Mouse (Mus musculus): ENCODE results near the gene Arhgap33. TPM values are rescaled to one million over a fixed set of nuclear protein-coding genes. Genes with fewer than 3 reads are reported as not detected.
A peak's percentile ranks its signal among the peaks of the same experiment; 100 is the strongest.
"Not testable (repeated sequence)": the region's sequence is repeated elsewhere in the genome, so short reads cannot be mapped to it uniquely, and the experiment has no call there.

Arhgap33 gene
- total RNA-seq, 4 experiments from 2014 or later = 0.32 to 0.60 (median 0.36) TPM

DNA sequence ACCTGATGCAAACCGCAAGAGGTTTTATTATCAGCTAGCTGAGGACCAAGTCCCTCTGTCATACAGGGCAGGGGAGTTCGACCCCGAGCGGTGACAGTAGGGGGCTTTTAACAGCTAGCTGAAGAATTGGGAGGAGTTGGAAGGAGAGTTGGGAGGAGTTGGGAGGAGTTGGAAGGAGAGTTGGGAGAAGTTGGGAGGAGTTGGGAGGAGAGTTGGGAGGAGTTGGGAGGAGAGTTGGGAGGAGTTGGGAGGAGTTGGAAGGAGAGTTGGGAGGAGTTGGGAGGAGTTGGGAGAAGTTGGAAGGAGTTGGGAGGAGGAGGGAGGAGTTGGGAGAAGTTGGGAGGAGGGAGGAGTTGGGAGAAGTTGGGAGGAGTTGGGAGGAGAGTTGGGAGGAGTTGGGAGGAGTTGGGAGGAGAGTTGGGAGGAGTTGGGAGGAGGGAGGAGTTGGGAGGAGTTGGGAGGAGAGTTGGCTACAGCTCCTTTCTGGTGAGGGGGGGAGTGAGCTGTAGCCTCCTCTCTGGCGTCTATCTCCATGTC is 39.3 kb downstream of the Arhgap33 start:
- DNase-seq (ENCODE audit: low spot score) = not testable (repeated sequence)

DNA sequence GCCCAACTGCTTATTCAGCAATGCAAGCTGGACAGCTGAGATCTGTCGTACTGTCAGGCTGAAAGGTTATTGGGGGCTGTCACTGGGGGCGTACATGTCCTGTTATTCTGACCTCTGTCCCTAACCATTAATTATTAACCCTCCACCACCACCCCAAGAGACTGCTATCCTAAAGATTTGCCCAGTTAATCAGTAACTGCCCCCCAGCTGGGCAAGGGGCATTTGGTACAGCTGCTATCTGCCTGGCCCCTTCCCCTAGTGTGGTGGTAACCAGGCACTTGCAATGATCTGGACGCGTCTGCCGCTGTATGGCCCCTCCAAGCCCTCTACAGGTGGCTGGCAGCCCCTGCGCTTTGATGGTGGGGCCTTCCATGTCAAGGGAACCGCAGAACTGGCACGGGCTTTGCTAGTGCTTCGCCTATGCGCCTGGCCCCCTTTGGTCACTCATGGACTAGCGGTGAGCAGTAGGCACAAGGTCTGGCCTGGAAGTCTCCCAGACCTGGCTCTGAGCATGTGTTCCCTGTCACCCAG is 41.4 kb downstream of the Arhgap33 start, which contains the start of gene Prodh2:
Prodh2 (plus strand) TSS at position 222 of the 531 bp plus-strand sequence.
- no peak for DNase-seq (ENCODE audit: low spot score)

- peak; percentile 72 for DNase-seq (ENCODE audit: low spot score)
Observed at GRCm38 (mm10) chr7:30492765-30493164, 42.1 kb downstream of the Arhgap33 start.

DNA sequence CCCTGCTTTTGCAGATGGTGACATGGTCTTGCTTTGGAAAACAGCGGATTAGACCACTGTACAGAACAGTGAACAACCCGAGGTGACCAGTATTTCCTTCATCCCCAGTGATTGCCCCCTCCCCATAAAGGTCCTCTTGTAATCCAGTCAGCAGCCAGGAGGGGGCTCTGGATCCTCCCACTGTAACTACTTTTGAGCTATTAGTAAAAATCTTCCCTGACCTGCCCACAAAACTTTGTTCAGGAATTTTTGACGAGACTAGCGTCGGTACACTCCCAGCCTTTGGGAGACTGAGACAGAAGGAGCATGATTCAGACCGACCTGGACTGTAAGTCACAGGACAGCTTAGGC is 43.9 kb downstream of the Arhgap33 start:
- DNase-seq (ENCODE audit: low spot score) = no peak

DNA sequence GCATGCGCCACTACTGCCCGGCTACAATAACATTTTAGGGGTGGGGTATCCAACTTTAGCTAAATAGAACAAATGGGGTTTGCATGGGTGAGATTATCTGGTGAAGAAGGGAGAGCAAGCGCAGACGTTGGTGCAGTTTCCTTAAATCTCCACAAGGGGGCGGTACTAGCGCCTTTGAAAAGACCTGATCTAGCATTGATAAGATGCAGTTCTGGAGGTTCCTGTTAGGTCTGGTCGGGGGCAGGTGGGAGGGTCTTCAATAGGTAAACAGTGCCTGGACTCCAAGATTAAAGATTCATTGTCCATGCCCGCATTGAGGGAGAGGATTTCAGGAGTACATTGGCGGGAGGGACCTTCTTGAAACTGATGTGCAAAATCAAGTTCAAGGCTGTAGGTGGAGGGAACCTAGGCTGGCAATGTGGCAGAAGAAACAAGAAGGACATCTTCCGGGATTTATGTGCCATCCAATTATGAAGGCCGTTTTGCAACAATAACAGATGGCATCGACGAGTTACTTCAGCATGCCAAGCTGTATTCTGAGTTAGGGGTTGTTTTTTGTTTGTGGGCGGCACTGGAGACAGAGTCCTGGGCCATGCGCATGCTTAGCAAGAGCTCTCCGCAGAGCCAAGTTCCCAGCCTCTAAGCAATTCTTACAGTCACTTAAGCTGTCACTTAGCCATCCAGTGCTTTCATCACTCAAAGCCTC is 44.5 kb downstream of the Arhgap33 start:
- DNase-seq (ENCODE audit: low spot score) = no peak

GRCm38 (mm10) chr7:30484250-30484649 is 50.6 kb downstream of the Arhgap33 start:
- no peak for DNase-seq (ENCODE audit: low spot score)

DNA sequence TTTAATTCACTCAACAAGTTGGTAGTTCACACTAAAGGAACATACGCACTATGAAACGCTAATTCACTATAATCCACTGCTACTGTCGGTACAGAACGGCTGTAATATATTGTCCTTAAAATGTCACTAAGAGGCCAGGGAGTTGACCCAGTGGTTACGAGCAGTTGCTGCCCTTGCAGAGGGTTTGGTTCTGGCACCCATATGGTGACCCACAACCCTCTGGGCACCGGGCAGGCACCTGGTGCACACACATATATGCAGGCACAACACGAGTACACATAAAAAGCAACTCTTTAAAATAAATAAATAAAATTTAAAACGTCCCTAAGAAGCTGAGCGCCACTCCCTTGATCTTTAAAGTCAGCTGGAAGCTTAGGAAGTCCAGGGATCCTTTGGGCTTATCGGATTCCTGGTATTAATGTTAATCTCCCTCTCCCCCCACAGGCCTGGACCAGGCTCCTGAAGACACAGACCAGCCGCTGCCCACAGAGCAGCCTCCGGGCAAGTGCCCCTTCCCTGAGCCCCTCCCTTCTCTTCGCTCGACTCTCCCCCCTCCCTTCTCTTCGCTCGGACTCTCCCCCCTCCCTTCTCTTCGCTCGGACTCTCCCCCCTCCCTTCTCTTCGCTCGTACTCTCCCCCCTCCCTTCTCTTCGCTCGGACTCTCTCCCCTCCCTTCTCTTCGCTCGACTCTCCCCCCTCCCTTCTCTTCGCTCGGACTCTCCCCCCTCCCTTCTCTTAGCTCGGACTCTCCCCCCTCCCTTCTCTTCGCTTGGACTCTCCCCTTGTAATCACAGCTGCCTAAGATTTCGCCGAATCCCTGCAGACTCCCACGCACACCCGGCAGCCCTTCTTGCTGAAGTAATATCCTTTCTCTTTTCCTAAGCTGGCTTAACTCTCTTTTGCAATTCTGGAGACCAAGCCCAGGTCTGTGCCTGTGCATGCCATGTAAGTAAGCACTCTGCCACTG is 57.2 kb downstream of the Arhgap33 start:
- no peak for DNase-seq (ENCODE audit: low spot score)

DNA sequence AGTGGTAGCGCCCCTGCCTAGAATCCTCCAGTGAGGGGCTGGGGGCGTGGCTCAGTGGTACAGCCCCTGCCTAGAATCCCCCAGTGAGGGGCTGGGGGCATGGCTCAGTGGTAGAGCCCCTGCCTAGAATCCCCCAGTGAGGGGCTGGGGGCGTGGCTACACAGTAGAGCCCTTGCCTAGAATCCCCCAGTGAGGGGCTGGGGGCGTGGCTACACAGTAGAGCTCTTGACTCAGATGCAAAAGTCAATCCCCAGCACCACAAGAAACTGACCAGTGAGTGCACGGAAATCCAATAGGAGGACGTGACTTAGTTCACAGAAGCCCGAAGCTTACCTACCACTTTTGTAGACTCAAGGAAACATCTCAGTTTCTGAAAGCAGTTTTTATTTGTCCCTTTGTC is 58.7 kb downstream of the Arhgap33 start:
- not testable (repeated sequence) for DNase-seq (ENCODE audit: low spot score)

- no peak for DNase-seq (ENCODE audit: low spot score)
Observed at GRCm38 (mm10) chr7:30474999-30475398, 59.9 kb downstream of the Arhgap33 start.

GRCm38 (mm10) chr7:30472411-30472810 is 62.4 kb downstream of the Arhgap33 start:
- no peak for DNase-seq (ENCODE audit: low spot score)

Small RNA genes lying within 50 kb of the gene (microRNA-seq; reads per million reads assigned to microRNA genes)
- gene Gm38670 = 8.7 reads per million, percentile 22 among the genes with 10 or more reads in this experiment

Other genes with a start within 250 kb of the Arhgap33 start
- gene Clip3, start 243.3 kb downstream of the Arhgap33 start, total RNA-seq (2022) = 1 to 10 TPM; 4.7 to 8.7 (median 7.4) TPM
- 10 to 100 TPM; 28.6 to 34.0 (median 32.5) TPM for gene Alkbh6, start 226.3 kb downstream of the Arhgap33 start, total RNA-seq (2022)
- gene Syne4, start 220.3 kb downstream of the Arhgap33 start, total RNA-seq (2022) = 1 to 10 TPM in 1 of 4 experiments, under 1 TPM in 3; 0.46 to 1.9 (median 0.76) TPM
- gene E130208F15Rik, start 213.3 kb downstream of the Arhgap33 start, total RNA-seq (2022) = 1 to 10 TPM in 1 of 4 experiments, under 1 TPM in 3; 0.62 to 1.2 (median 0.79) TPM
- gene Sdhaf1, start 211.2 kb downstream of the Arhgap33 start, total RNA-seq (2022) = 10 to 100 TPM; 14.0 to 16.2 (median 15.1) TPM
- 1 to 10 TPM; 1.3 to 2.4 (median 1.6) TPM for gene Lrfn3, start 172.3 kb downstream of the Arhgap33 start, total RNA-seq (2022)
- gene Tyrobp, start 121.3 kb downstream of the Arhgap33 start, total RNA-seq (2022) = 10 to 100 TPM; 13.5 to 26.2 (median 16.5) TPM
- gene Hcst, start 115.2 kb downstream of the Arhgap33 start, total RNA-seq (2022) = not detected
- gene Nfkbid, start 113.3 kb downstream of the Arhgap33 start, total RNA-seq (2022) = under 1 TPM in 3 of 4 experiments, not detected in 1; 0.12 to 0.46 (median 0.28) TPM
- gene Aplp1, start 89.5 kb downstream of the Arhgap33 start, total RNA-seq (2022) = 1 to 10 TPM; 3.2 to 4.2 (median 3.6) TPM
- gene Kirrel2, start 77.4 kb downstream of the Arhgap33 start, total RNA-seq (2022) = not detected
- gene Nphs1, start 76.7 kb downstream of the Arhgap33 start, total RNA-seq (2022) = not detected
- gene Prodh2, start 41.4 kb downstream of the Arhgap33 start, total RNA-seq (2022) = not detected
- 1,000 to 10,000 TPM in 1 of 4 experiments, 100 to 1,000 TPM in 3; 852 to 1,087 (median 985) TPM for gene Hspb6, start 17.1 kb upstream of the Arhgap33 start, total RNA-seq (2022)
- 1 to 10 TPM; 3.1 to 4.5 (median 3.9) TPM for gene Proser3, start 17.2 kb upstream of the Arhgap33 start, total RNA-seq (2022)
- 10 to 100 TPM; 13.5 to 21.0 (median 14.6) TPM for gene Lin37, start 24.8 kb upstream of the Arhgap33 start, total RNA-seq (2022)
- gene U2af1l4, start 28.2 kb upstream of the Arhgap33 start, total RNA-seq (2022) = 10 to 100 TPM; 62.1 to 70.3 (median 67.2) TPM
- 1 to 10 TPM in 2 of 4 experiments, under 1 TPM in 2; 0.80 to 1.6 (median 1.2) TPM for gene Gm49396, start 28.3 kb upstream of the Arhgap33 start, total RNA-seq (2022)
- 10 to 100 TPM; 82.2 to 90.7 (median 88.5) TPM for gene Psenen, start 28.6 kb upstream of the Arhgap33 start, total RNA-seq (2022)
- 1 to 10 TPM in 3 of 4 experiments, not detected in 1; 1.1 to 1.4 (median 1.1) TPM for gene Igflr1, start 30.4 kb upstream of the Arhgap33 start, total RNA-seq (2022)
- 10 to 100 TPM; 14.2 to 19.6 (median 16.2) TPM for gene Kmt2b, start 53.7 kb upstream of the Arhgap33 start, total RNA-seq (2022)
- not detected for gene Zbtb32, start 63.8 kb upstream of the Arhgap33 start, total RNA-seq (2022)
- gene Upk1a, start 77.8 kb upstream of the Arhgap33 start, total RNA-seq (2022) = under 1 TPM in 1 of 4 experiments, not detected in 3; 0.19 TPM
- gene Cox6b1, start 91.1 kb upstream of the Arhgap33 start, total RNA-seq (2022) = 1,000 to 10,000 TPM; 4,392 to 5,023 (median 4,762) TPM
- gene Etv2, start 100.8 kb upstream of the Arhgap33 start, total RNA-seq (2022) = not detected
- gene Rbm42, start 115.3 kb upstream of the Arhgap33 start, total RNA-seq (2022) = 10 to 100 TPM; 43.9 to 49.9 (median 44.7) TPM
- 1 to 10 TPM; 3.0 to 7.4 (median 6.0) TPM for gene Haus5, start 129.9 kb upstream of the Arhgap33 start, total RNA-seq (2022)
- under 1 TPM in 1 of 4 experiments, not detected in 3; 0.40 TPM for gene Pmis2, start 136.5 kb upstream of the Arhgap33 start, total RNA-seq (2022)
- gene 2200002J24Rik, start 163.9 kb upstream of the Arhgap33 start, total RNA-seq (2022) = under 1 TPM in 1 of 4 experiments, not detected in 3; 0.82 TPM
- gene Atp4a, start 177.1 kb upstream of the Arhgap33 start, total RNA-seq (2022) = under 1 TPM in 3 of 4 experiments, not detected in 1; 0.09 to 0.28 (median 0.16) TPM
- 100 to 1,000 TPM; 229 to 268 (median 258) TPM for gene Tmem147, start 194.5 kb upstream of the Arhgap33 start, total RNA-seq (2022)
- gene Gapdhs, start 208.6 kb upstream of the Arhgap33 start, total RNA-seq (2022) = not detected
- gene Sbsn, start 216.4 kb upstream of the Arhgap33 start, total RNA-seq (2022) = 1 to 10 TPM; 1.3 to 4.6 (median 3.0) TPM
- gene Dmkn, start 228.7 kb upstream of the Arhgap33 start, total RNA-seq (2022) = 1 to 10 TPM in 3 of 4 experiments, under 1 TPM in 1; 0.82 to 1.7 (median 1.4) TPM